Mouse (Mus musculus): ENCODE measurements around the gene Dusp8. TPM values are rescaled to one million over a fixed set of nuclear protein-coding genes. Genes with fewer than 3 reads are reported as not detected.

Dusp8 gene
- polyA plus RNA-seq, 1 experiment = 94.9 TPM

DNA sequence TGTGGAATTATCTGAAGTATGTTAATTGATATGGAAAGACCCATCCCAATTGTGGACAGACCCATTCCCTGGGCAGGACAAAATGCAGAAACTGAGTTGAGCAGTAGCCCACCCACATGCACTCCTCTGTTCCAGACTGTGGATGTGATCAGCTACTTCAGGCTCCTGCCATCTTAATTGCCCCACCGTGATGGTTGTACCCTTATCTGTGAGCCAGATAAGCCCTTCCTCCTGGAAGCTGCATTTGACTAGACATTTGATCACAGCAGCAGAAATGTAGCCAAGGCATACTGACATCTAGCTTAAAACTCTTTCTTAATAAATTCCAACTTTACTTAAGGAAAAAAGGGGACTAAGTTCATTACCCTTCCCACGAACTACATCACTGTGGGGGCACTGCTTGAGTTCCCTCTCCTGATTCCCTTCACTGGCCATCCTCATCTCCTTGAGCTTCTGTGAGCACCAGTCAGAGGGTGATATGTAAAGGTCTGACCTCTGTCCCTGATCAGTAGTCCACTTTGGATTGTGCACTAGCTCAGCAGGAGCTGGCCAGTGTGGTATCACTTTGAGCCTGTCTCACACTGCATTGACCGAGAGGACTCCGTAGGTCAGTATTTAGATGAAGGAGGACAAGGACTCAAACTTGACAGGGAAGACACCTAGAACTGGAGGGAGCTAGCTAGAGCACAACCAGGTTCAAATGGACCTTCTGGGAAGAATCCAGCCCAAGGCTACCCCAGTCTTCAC lies 9.3 kb downstream of the Dusp8 start:
- Histone ChIP-seq H3K4me1 (ENCODE audit: control insufficient read depth, insufficient read depth, low read length) (peaks cover 17% of the 10 kb centered on the region), H3K27ac (ENCODE audit: insufficient read depth, low read length) (no peak overlapping the region)

DNA sequence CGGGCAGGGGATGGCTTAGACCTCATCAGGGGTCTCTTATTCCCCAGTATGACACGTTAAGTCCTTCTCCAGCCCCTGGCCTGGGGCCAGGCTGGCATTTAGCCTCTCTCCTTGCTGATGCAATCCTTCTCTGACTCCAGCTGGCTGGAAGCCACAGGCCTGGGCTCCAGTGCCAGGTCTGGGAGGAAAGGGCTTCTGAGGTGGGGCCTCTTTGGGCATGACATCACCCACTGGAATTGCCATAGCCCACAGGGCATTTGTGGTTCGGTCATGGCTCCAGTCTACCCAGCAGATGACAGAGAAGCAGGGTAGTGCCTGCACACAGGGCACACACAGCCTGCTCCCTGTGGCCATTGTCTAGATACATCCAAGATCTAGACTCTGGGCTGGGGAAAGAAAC lies 10.8 kb downstream of the Dusp8 start:
- Histone ChIP-seq H3K4me3 (ENCODE audit: insufficient read depth, low read length) (no peak overlapping the region), H3K4me1 (ENCODE audit: control insufficient read depth, insufficient read depth, low read length) (peaks cover 8% of the 10 kb centered on the region), H3K27ac (ENCODE audit: insufficient read depth, low read length) (0 out of 2 replicates have a peak overlapping the region, but pooled peaks have one; percentile 11)
- TF ChIP-seq CTCF (IDR thresholded peaks at IDR 0.05; ENCODE audit: extremely low read depth, insufficient read depth, low read length) (no peak), POLR2A (IDR thresholded peaks at IDR 0.05; ENCODE audit: extremely low read depth, insufficient read depth, low read length) (no peak)

More for the DNA sequence above, 9.3 kb downstream of the Dusp8 start:
- TF ChIP-seq POLR2A (IDR thresholded peaks at IDR 0.05; ENCODE audit: extremely low read depth, insufficient read depth, low read length) (no peak), CTCF (IDR thresholded peaks at IDR 0.05; ENCODE audit: extremely low read depth, insufficient read depth, low read length) (no peak)
- no peak overlapping the region for H3K4me3 ChIP-seq (ENCODE audit: insufficient read depth, low read length)

DNA sequence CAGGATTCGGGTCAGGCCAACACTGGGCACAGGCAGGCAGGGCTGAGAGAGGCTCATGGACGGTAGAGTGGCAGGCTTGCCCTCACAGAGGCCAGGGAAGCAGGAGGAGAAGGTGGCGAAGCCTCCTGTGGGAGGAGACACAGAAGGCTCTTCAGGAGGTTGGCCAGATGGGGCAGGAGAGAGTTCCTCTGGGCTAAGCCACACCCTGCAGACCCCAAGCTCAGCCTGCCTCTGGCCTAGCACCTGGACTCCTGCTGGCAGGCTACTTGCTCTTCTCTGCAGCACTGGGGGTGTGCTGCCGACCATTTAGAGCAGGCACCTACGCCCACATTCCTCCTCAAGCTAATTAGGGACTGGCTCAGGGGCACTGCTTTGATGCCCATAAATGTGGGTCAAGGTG lies 11.2 kb downstream of the Dusp8 start:
- TF ChIP-seq CTCF (IDR thresholded peaks at IDR 0.05; ENCODE audit: extremely low read depth, insufficient read depth, low read length) (no peak), POLR2A (IDR thresholded peaks at IDR 0.05; ENCODE audit: extremely low read depth, insufficient read depth, low read length) (no peak)
- H3K27ac ChIP-seq (ENCODE audit: insufficient read depth, low read length) = peak overlapping the region; percentile 59
- no peak overlapping the region for H3K4me3 ChIP-seq (ENCODE audit: insufficient read depth, low read length)
- H3K4me1 ChIP-seq (ENCODE audit: control insufficient read depth, insufficient read depth, low read length) = peaks cover 5% of the 10 kb centered on the region

DNA sequence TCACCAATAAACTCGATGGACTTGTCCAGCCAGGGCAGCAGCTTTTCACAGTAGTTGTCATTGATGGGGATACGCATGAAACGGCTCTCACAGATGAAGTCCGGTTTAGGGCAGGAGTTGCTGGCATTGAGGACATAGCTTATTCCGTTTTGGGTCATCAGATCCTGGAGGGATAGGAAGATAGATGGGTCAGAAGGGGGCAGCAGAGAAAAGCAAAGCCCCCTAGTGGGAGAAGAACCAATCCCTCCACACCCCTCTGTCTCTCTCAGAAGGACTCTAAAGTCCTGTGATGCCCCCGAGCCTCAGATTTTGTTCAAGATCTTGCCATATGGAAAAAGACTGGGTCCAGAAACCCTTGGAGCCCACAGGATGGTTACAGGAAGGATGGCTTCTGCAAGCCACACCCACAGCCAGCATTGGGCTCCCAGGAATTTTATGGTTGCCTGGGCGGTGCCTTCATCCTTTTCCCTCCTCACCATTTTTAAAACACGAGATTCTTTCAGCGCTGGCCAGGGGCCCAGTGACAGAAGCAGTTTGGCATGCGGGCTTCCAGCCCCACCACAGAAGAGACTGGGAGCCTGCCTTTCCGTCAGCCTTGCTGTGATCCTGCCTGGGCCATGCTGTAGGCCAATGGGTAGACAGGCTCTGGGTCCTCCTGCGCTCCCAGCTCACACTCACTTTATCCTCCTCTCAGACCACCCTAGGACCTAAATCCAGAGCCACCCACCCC lies 11.9 kb downstream of the Dusp8 start:
- TF ChIP-seq CTCF (IDR thresholded peaks at IDR 0.05; ENCODE audit: extremely low read depth, insufficient read depth, low read length) = no peak
- no peak for TF ChIP-seq POLR2A (IDR thresholded peaks at IDR 0.05; ENCODE audit: extremely low read depth, insufficient read depth, low read length)
- Histone ChIP-seq H3K4me3 (ENCODE audit: insufficient read depth, low read length) (no peak overlapping the region), H3K27ac (ENCODE audit: insufficient read depth, low read length) (peak overlapping the region; percentile 59), H3K4me1 (ENCODE audit: control insufficient read depth, insufficient read depth, low read length) (peaks cover 5% of the 10 kb centered on the region)

DNA sequence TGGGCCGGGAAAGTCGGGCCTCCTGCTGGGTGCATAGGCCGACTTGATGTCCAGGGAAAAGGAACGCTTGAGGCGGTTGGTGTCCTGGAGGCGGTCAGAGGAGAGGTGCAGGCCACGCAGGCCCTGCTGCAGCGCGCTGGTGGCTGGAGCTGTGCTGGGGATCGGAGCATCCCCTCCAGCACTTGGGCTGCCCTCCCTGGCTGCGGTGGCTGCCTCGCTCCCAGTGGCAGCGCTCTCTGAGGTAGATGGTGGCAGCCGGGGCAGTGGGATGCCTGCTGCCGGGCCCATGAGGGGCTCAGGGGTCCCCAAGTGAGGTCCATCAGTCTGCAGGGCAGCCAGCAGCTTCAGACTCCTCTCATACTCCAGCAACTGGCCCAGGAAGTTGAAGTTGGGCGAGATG lies 13.0 kb downstream of the Dusp8 start:
- TF ChIP-seq POLR2A (IDR thresholded peaks at IDR 0.05; ENCODE audit: extremely low read depth, insufficient read depth, low read length) (no peak), CTCF (IDR thresholded peaks at IDR 0.05; ENCODE audit: extremely low read depth, insufficient read depth, low read length) (no peak)
- Histone ChIP-seq H3K27ac (ENCODE audit: insufficient read depth, low read length) (no peak overlapping the region), H3K4me1 (ENCODE audit: control insufficient read depth, insufficient read depth, low read length) (peaks cover 8% of the 10 kb centered on the region), H3K4me3 (ENCODE audit: insufficient read depth, low read length) (no peak overlapping the region)

DNA sequence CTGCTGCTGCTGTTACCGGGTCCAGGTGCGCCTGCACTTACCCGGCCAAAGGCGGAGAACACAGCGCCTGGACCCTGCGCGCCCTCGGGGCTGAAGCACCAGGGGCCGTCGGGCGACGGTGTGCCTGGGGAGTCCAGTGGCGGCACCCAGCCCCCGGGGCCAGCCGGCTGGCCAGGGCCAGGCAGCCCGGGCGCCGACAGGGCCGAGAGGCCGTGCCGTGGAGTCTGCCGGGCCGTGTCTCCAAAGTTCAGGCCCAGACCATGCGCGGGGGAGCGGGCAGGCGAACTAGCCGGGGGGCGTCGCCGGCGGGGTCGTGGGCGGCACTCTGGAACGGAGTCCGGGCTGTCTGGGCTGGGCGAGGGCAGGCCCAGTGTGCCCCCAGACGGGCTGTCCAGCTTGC lies 13.5 kb downstream of the Dusp8 start:
- H3K4me3 ChIP-seq (ENCODE audit: insufficient read depth, low read length) = no peak overlapping the region
- H3K4me1 ChIP-seq (ENCODE audit: control insufficient read depth, insufficient read depth, low read length) = peaks cover 9% of the 10 kb centered on the region
- TF ChIP-seq POLR2A (IDR thresholded peaks at IDR 0.05; ENCODE audit: extremely low read depth, insufficient read depth, low read length) = no peak
- no peak for TF ChIP-seq CTCF (IDR thresholded peaks at IDR 0.05; ENCODE audit: extremely low read depth, insufficient read depth, low read length)
- H3K27ac ChIP-seq (ENCODE audit: insufficient read depth, low read length) = no peak overlapping the region

DNA sequence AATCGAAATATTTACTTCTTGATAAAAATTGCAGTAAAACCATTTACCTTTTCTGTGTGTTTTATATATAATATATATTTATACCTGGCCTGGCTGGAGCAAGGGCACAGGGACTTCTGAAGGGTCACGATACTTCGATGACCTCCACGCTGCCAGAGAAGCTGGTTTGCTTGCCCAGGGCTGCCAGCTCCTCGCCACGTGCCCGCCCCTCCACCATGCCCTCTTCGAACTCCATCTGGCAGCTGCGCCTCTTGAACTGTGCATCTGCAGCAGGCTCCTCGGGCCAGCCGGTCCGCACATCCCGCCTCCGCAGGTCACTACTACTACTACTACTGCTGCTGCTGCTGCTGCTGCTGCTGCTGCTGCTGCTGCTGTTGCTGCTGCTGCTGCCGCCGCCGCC lies 13.9 kb downstream of the Dusp8 start:
- TF ChIP-seq POLR2A (IDR thresholded peaks at IDR 0.05; ENCODE audit: extremely low read depth, insufficient read depth, low read length) (no peak), CTCF (IDR thresholded peaks at IDR 0.05; ENCODE audit: extremely low read depth, insufficient read depth, low read length) (no peak)
- Histone ChIP-seq H3K4me3 (ENCODE audit: insufficient read depth, low read length) (no peak overlapping the region), H3K27ac (ENCODE audit: insufficient read depth, low read length) (no peak overlapping the region), H3K4me1 (ENCODE audit: control insufficient read depth, insufficient read depth, low read length) (peaks cover 9% of the 10 kb centered on the region)

DNA sequence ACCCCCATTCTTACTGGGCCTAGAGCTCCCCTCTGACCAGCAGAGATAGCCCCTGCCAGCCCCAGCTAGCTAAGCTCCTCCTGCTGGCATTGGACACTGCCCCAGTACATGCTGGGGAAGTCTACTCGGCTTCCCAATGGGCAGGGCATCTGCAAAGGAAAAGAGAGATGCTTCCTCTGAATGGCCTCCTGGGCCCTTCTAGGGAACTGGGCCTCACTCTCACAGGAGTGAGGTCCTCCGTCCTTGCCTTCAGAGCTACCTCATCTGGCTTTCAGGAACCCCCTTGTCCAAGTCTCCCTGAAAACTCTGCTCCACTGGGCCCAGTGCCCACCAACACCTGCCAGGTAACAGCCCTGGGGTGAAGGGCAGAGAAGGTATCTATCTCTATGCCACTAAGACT lies 14.8 kb downstream of the Dusp8 start:
- TF ChIP-seq POLR2A (IDR thresholded peaks at IDR 0.05; ENCODE audit: extremely low read depth, insufficient read depth, low read length) (no peak), CTCF (IDR thresholded peaks at IDR 0.05; ENCODE audit: extremely low read depth, insufficient read depth, low read length) (no peak)
- Histone ChIP-seq H3K4me1 (ENCODE audit: control insufficient read depth, insufficient read depth, low read length) (peaks cover 9% of the 10 kb centered on the region), H3K4me3 (ENCODE audit: insufficient read depth, low read length) (no peak overlapping the region), H3K27ac (ENCODE audit: insufficient read depth, low read length) (no peak overlapping the region)

DNA sequence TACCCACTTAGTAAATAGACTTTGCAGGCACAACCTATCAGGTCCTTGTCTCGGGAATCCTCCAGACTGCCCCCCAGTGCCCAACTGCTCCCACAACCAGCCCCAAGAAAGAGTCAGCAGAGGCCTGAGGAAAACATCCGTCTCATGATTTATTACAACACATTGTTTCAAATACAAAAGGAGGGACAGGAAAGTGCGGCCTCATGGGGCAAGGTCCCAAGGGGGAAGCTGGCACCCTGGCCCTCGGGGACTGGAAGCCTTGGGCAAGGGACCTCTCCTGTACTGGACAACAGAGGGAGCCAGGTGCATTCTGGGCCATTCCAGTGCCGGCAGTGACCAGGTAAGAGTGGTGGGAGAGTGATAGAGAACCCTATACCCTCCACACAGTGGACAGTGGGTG lies 16.3 kb downstream of the Dusp8 start:
- no peak overlapping the region for H3K27ac ChIP-seq (ENCODE audit: insufficient read depth, low read length)
- TF ChIP-seq POLR2A (IDR thresholded peaks at IDR 0.05; ENCODE audit: extremely low read depth, insufficient read depth, low read length) (no peak), CTCF (IDR thresholded peaks at IDR 0.05; ENCODE audit: extremely low read depth, insufficient read depth, low read length) (no peak)
- H3K4me3 ChIP-seq (ENCODE audit: insufficient read depth, low read length) = no peak overlapping the region
- peaks cover 5% of the 10 kb centered on the region for H3K4me1 ChIP-seq (ENCODE audit: control insufficient read depth, insufficient read depth, low read length)

DNA sequence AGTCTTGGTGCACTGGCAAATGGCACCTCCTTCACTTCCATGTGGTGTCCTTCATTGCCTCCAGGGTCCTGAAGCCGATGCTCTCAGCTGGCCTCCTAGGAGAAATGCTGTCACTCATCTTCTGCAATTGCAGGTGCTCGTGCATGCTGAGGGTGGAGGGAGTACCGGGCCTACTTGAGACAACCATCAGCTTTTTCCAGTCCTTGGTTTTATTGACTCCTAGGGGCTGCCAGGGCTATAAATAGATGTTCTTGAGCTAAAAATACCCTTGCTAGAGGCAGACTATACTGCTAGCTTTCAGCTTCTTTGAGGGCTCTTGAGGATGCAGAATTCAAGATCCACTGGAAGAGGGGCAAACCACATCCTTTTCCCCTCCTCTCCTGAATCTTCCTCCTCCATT lies 18.5 kb downstream of the Dusp8 start:
- no peak overlapping the region for H3K27ac ChIP-seq (ENCODE audit: insufficient read depth, low read length)
- TF ChIP-seq POLR2A (IDR thresholded peaks at IDR 0.05; ENCODE audit: extremely low read depth, insufficient read depth, low read length) (no peak), CTCF (IDR thresholded peaks at IDR 0.05; ENCODE audit: extremely low read depth, insufficient read depth, low read length) (no peak)
- H3K4me3 ChIP-seq (ENCODE audit: insufficient read depth, low read length) = no peak overlapping the region
- peaks cover 4% of the 10 kb centered on the region; the same call in 1 of the 2 replicates for H3K4me1 ChIP-seq (ENCODE audit: control insufficient read depth, insufficient read depth, low read length)

Data from cortical plate, adult 2 months (tissue).